Comparison of ENCODE assay signal across 9 mouse cellular contexts in genomic region chr15:101553169-101553568, GRCm38 (mm10). TPM values are rescaled to one million over a fixed set of nuclear protein-coding genes. Genes with fewer than 3 reads are reported as not detected.
DNase-seq lines count a peak whose midpoint lies in the region; ATAC-seq and TF ChIP-seq lines count a peak whose summit lies in the region.
"Had no signal": no experiment of that assay in that cellular context is flagged by ENCODE, and none has a peak within 500 bp of the region (broad histone marks: within the 10 kb centered on the region; RNA-seq: fewer than 3 reads in every experiment).

No protein-coding gene starts in this region.

- no peak for TF ChIP-seq CTCF in lung, adult 2 months (IDR thresholded peaks at IDR 0.05; ENCODE audit: insufficient read depth, low read length)

- TF ChIP-seq POLR2A in lung, adult 2 months (IDR thresholded peaks at IDR 0.05; ENCODE audit: borderline replicate concordance, extremely low read depth, low read depth, low read length) = no peak

- H3K27me3 ChIP-seq in embryonic facial prominence, embryonic 12.5 days = peaks cover 6% of the 10 kb centered on the region; the same call in 1 of the 2 replicates
- peaks cover 67% of the 10 kb centered on the region for H3K27me3 ChIP-seq in hindbrain, embryonic 10.5 days (ENCODE audit: insufficient read depth, poor library complexity, severe bottlenecking)
- peaks cover 32% of the 10 kb centered on the region for H3K27me3 ChIP-seq in limb, embryonic 13.5 days
- 0 out of 2 replicates have a peak, but pooled peaks cover 2% of the 10 kb centered on the region for H3K27me3 ChIP-seq in neural tube, embryonic 12.5 days (replicated peaks)

- no peaks in the 10 kb centered on the region for H3K4me1 ChIP-seq in lung, adult 2 months (ENCODE audit: control insufficient read depth, insufficient read depth, low read length)
- H3K4me1 ChIP-seq in embryonic facial prominence, embryonic 12.5 days = peaks cover 13% of the 10 kb centered on the region
- peaks cover 33% of the 10 kb centered on the region for H3K4me1 ChIP-seq in hindbrain, embryonic 10.5 days (replicated peaks)
- peaks cover 12% of the 10 kb centered on the region for H3K4me1 ChIP-seq in limb, embryonic 13.5 days
- peaks cover 13% of the 10 kb centered on the region for H3K4me1 ChIP-seq in neural tube, embryonic 12.5 days

- H3K27ac ChIP-seq in embryonic facial prominence, embryonic 12.5 days = no peak overlapping the region
- 0 out of 2 replicates have a peak overlapping the region, but pooled peaks have one; percentile 0 for H3K27ac ChIP-seq in hindbrain, embryonic 10.5 days
- no peak overlapping the region for H3K27ac ChIP-seq in limb, embryonic 13.5 days
- H3K27ac ChIP-seq in neural tube, embryonic 12.5 days = no peak overlapping the region

- no peaks in the 10 kb centered on the region for H3K36me3 ChIP-seq in embryonic facial prominence, embryonic 12.5 days
- no peaks in the 10 kb centered on the region for H3K36me3 ChIP-seq in hindbrain, embryonic 10.5 days
- no peaks in the 10 kb centered on the region for H3K36me3 ChIP-seq in limb, embryonic 13.5 days
- no peaks in the 10 kb centered on the region for H3K36me3 ChIP-seq in neural tube, embryonic 12.5 days

- 0 out of 2 replicates have a peak overlapping the region, but pooled peaks have one; percentile 19 for H3K9ac ChIP-seq in embryonic facial prominence, embryonic 12.5 days
- no peak overlapping the region; the same call in 1 of the 2 replicates for H3K9ac ChIP-seq in limb, embryonic 13.5 days
- H3K9ac ChIP-seq in neural tube, embryonic 12.5 days = peak overlapping the region; percentile 26; the same call in 1 of the 2 replicates

- no peak overlapping the region for H3K4me3 ChIP-seq in lung, adult 2 months (replicated peaks; ENCODE audit: extremely low read depth, low read depth, low read length)
- no peak overlapping the region for H3K4me3 ChIP-seq in embryonic facial prominence, embryonic 12.5 days
- peak overlapping the region; percentile 12 for H3K4me3 ChIP-seq in hindbrain, embryonic 10.5 days
- peak overlapping the region; percentile 5; the same call in 1 of the 2 replicates for H3K4me3 ChIP-seq in limb, embryonic 13.5 days
- H3K4me3 ChIP-seq in neural tube, embryonic 12.5 days = no peak overlapping the region

- 0% methylated on average over 11 of the region's 11 CpGs for WGBS in lung, adult 2 months
- 1% methylated on average over 11 of the region's 11 CpGs for WGBS in embryonic facial prominence, embryonic 12.5 days
- WGBS in hindbrain, embryonic 10.5 days = 0% methylated on average over 11 of the region's 11 CpGs
- 0% methylated on average over 11 of the region's 11 CpGs for WGBS in limb, embryonic 13.5 days
- under 1% methylated on average over 11 of the region's 11 CpGs for WGBS in neural tube, embryonic 12.5 days

- H3K4me2 ChIP-seq in embryonic facial prominence, embryonic 12.5 days (replicated peaks) = peak overlapping the region; percentile 38
- H3K4me2 ChIP-seq in limb, embryonic 13.5 days (replicated peaks) = peak overlapping the region; percentile 46
- peak overlapping the region; percentile 38 for H3K4me2 ChIP-seq in neural tube, embryonic 12.5 days (replicated peaks)

- H3K9me3 ChIP-seq in embryonic facial prominence, embryonic 12.5 days = no peaks in the 10 kb centered on the region
- no peaks in the 10 kb centered on the region for H3K9me3 ChIP-seq in hindbrain, embryonic 10.5 days
- no peaks in the 10 kb centered on the region for H3K9me3 ChIP-seq in limb, embryonic 13.5 days
- no peaks in the 10 kb centered on the region for H3K9me3 ChIP-seq in neural tube, embryonic 12.5 days

- peak; percentile 12 to 25 for DNase-seq in lung, adult 18-20 months
- DNase-seq in lung, adult 2 months = no peak
- DNase-seq in hindbrain, embryonic 10.5 days (ENCODE audit: low spot score) = peak; percentile 65
- no peak for DNase-seq in T-cell, adult 2 months (ENCODE audit: low spot score)
- DNase-seq in urinary bladder, adult 18-20 months (ENCODE audit: low spot score in 2 of 2) = no peak

- peak; percentile 78 for ATAC-seq in embryonic facial prominence, embryonic 12.5 days (ENCODE audit: insufficient number of reproducible peaks, insufficient read depth, low FRiP score, low TSS enrichment)
- ATAC-seq in limb, embryonic 13.5 days (ENCODE audit: low FRiP score, low read depth) = peak; percentile 87
- peak; percentile 66; the same call in 1 of the 2 replicates for ATAC-seq in neural tube, embryonic 12.5 days (ENCODE audit: low FRiP score, low read depth)

RNA-seq across cellular contexts. Expression of gene Krt82, which starts 2.7 kb away (rescaled TPM):
- polyA plus RNA-seq in lung, adult 2 months (2012; rRNA removed) = not detected in 2 replicates
- polyA plus RNA-seq in embryonic facial prominence, embryonic 12.5 days (2016; fragmentation: Nextera tagmentation; extraction: Ambion mirVana) = not detected in 2 replicates
- polyA plus RNA-seq in hindbrain, embryonic 10.5 days (2016; fragmentation: Nextera tagmentation; extraction: Ambion mirVana) = not detected in 2 replicates
- polyA plus RNA-seq in limb, embryonic 13.5 days (2015; fragmentation: Nextera tagmentation; extraction: Ambion mirVana) = not detected in 2 replicates
- not detected in 2 replicates for polyA plus RNA-seq in neural tube, embryonic 12.5 days (2016; fragmentation: Nextera tagmentation; extraction: Ambion mirVana)
- polyA plus RNA-seq: large intestine, adult 2 months had no signal

RNA-seq across cellular contexts. Expression of gene Krt90, which starts 9.6 kb away (rescaled TPM):
- 0.22 TPM in 1 of 2 replicates, not detected in the other for polyA plus RNA-seq in lung, adult 2 months (2012; rRNA removed)
- polyA plus RNA-seq in embryonic facial prominence, embryonic 12.5 days (2016; fragmentation: Nextera tagmentation; extraction: Ambion mirVana) = 0.34 and 0.59 TPM in 2 replicates
- 0.22 and 0.30 TPM in 2 replicates for polyA plus RNA-seq in hindbrain, embryonic 10.5 days (2016; fragmentation: Nextera tagmentation; extraction: Ambion mirVana)
- 0.08 TPM in 1 of 2 replicates, not detected in the other for polyA plus RNA-seq in limb, embryonic 13.5 days (2015; fragmentation: Nextera tagmentation; extraction: Ambion mirVana)
- polyA plus RNA-seq in neural tube, embryonic 12.5 days (2016; fragmentation: Nextera tagmentation; extraction: Ambion mirVana) = 0.28 and 0.58 TPM in 2 replicates

RNA-seq across cellular contexts. Expression of gene Krt75, which starts 20.5 kb away (rescaled TPM):
- polyA plus RNA-seq in lung, adult 2 months (2012; rRNA removed) = 0.14 TPM in 1 of 2 replicates, not detected in the other
- 0.36 and 0.64 TPM in 2 replicates for polyA plus RNA-seq in embryonic facial prominence, embryonic 12.5 days (2016; fragmentation: Nextera tagmentation; extraction: Ambion mirVana)
- 0.08 TPM in 1 of 2 replicates, not detected in the other for polyA plus RNA-seq in hindbrain, embryonic 10.5 days (2016; fragmentation: Nextera tagmentation; extraction: Ambion mirVana)
- 0.31 and 0.52 TPM in 2 replicates for polyA plus RNA-seq in limb, embryonic 13.5 days (2015; fragmentation: Nextera tagmentation; extraction: Ambion mirVana)
- polyA plus RNA-seq in neural tube, embryonic 12.5 days (2016; fragmentation: Nextera tagmentation; extraction: Ambion mirVana) = not detected in 2 replicates
- polyA plus RNA-seq: large intestine, adult 2 months had no signal

RNA-seq across cellular contexts. Expression of gene Krt84, which starts 20.5 kb away (rescaled TPM):
- polyA plus RNA-seq in lung, adult 2 months (2012; rRNA removed) = 0.13 TPM in 1 of 2 replicates, not detected in the other
- 0.06 TPM in 1 of 2 replicates, not detected in the other for polyA plus RNA-seq in embryonic facial prominence, embryonic 12.5 days (2016; fragmentation: Nextera tagmentation; extraction: Ambion mirVana)
- not detected in 2 replicates for polyA plus RNA-seq in hindbrain, embryonic 10.5 days (2016; fragmentation: Nextera tagmentation; extraction: Ambion mirVana)
- polyA plus RNA-seq in limb, embryonic 13.5 days (2015; fragmentation: Nextera tagmentation; extraction: Ambion mirVana) = 0.09 and 0.13 TPM in 2 replicates
- not detected in 2 replicates for polyA plus RNA-seq in neural tube, embryonic 12.5 days (2016; fragmentation: Nextera tagmentation; extraction: Ambion mirVana)

RNA-seq across cellular contexts. Expression of gene Gm49425, which starts 36.1 kb away (rescaled TPM):
- not detected in 2 replicates for polyA plus RNA-seq in lung, adult 2 months (2012; rRNA removed)
- polyA plus RNA-seq in embryonic facial prominence, embryonic 12.5 days (2016; fragmentation: Nextera tagmentation; extraction: Ambion mirVana) = not detected in 2 replicates
- not detected in 2 replicates for polyA plus RNA-seq in hindbrain, embryonic 10.5 days (2016; fragmentation: Nextera tagmentation; extraction: Ambion mirVana)
- 0.50 TPM in 1 of 2 replicates, not detected in the other for polyA plus RNA-seq in limb, embryonic 13.5 days (2015; fragmentation: Nextera tagmentation; extraction: Ambion mirVana)
- polyA plus RNA-seq in neural tube, embryonic 12.5 days (2016; fragmentation: Nextera tagmentation; extraction: Ambion mirVana) = not detected in 2 replicates
- polyA plus RNA-seq: large intestine, adult 2 months had no signal

Comparison
In these comparisons a context has a peak if more than half of its experiments do, and no peak if none do; other contexts are left out.
1. DNase-seq: peak in lung, adult 18-20 months (2 of 2) and hindbrain, embryonic 10.5 days (single experiment); none in lung, adult 2 months (single experiment), T-cell, adult 2 months (single experiment) and urinary bladder, adult 18-20 months (0 of 2).
2. H3K4me3 ChIP-seq: peak in hindbrain, embryonic 10.5 days (single experiment) and limb, embryonic 13.5 days (single experiment); none in lung, adult 2 months (single experiment), embryonic facial prominence, embryonic 12.5 days (single experiment) and neural tube, embryonic 12.5 days (single experiment).
3. Peak in every context shown above with its lines, with median percentiles within 50 percentile points of each other: ATAC-seq and H3K4me2 ChIP-seq.